Mouse (Mus musculus) spleen, postnatal 0 days (tissue): ENCODE data around the gene Kcnj1. TPM values are rescaled to one million over a fixed set of nuclear protein-coding genes. Genes with fewer than 3 reads are reported as not detected.

ENCODE experiments used
- polyA plus RNA-seq: library from polyadenylated mRNA; unstranded; fragments of >200 nt; fragmentation: Nextera tagmentation; extraction: Ambion mirVana; gene quantifications from 2 replicates; pipeline ENCODE4 v1.2.1, GENCODE M21; 2015

Gene Kcnj1
- not detected in 2 replicates for polyA plus RNA-seq

DNA sequence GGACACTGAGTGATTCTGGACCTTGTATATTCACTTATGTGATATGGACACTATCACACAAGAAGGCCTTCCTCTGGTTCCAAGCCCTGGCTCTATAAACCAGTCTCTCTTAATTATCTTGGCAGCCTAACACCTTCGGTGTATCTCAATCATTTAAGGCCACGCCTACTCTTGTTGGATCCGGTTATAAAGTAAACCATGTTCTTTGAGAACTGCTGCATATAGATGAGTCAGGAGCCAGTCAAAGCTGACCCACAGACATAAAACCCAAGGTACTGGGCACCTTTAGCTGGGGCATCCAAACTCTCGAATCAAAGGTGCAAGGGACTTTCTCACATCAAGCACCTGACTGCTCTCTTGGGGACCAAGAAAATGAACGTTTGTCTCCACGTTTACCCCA is at the start of gene Kcnj1:
Gene Kcnj1 (plus strand): TSS at position 292 of the 400 bp plus-strand sequence.

DNA sequence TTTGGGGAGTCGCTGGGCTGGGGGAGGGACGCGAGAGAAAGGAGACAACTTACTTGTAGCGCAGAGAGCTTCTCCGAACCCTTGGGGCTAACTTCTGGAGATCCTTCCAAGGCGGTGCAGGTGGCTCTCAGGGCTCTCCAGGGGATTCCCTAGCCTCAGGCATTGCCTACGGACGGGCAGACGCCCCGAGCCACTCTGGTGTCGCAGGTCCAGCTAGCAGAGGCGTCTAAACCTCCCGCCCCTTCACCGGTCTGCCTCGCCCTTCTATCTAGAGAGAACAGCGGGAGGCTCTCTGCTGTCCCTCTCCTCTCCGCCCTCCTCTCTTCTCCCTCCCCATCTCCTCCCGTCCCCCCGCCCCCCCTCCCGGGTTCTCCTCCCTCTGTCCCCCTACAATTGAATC is 28.2 kb upstream of the Kcnj1 start, which contains the start of gene Kcnj5:
Gene Kcnj5 (minus strand): TSS at position 300 of the 400 bp plus-strand sequence.

Other genes with a start within 250 kb of the Kcnj1 start
- 0.76 and 0.77 TPM in 2 replicates for gene Kcnj5, start 28.1 kb upstream of the Kcnj1 start, polyA plus RNA-seq
- 16.6 and 18.7 TPM in 2 replicates for gene Fli1, start 170.4 kb downstream of the Kcnj1 start, polyA plus RNA-seq